Mouse (Mus musculus): Measurements from ENCODE around the gene Ak4.
"Not testable (repeated sequence)": the region's sequence is repeated elsewhere in the genome, so short reads cannot be mapped to it uniquely, and the experiment has no call there.

Gene Ak4

GRCm38 (mm10) chr4:101419151-101419910, at the start of gene Ak4:
Gene Ak4, plus strand, starts transcription at chr4:101419277.
- DNase-seq (ENCODE audit: low read depth, low spot score): peak; percentile 28

GRCm38 (mm10) chr4:101369738-101370275, 49.3 kb upstream of the Ak4 start:
- DNase-seq (ENCODE audit: low read depth, low spot score): peak; percentile 61

GRCm38 (mm10) chr4:101372283-101372682, 46.8 kb upstream of the Ak4 start:
- no peak for DNase-seq (ENCODE audit: low read depth, low spot score)

GRCm38 (mm10) chr4:101372751-101373150, 46.3 kb upstream of the Ak4 start:
- no peak for DNase-seq (ENCODE audit: low read depth, low spot score)

- DNase-seq (ENCODE audit: low read depth, low spot score): no peak
These were observed 45.0 kb upstream of the Ak4 start for GRCm38 (mm10) chr4:101374104-101374503.

GRCm38 (mm10) chr4:101376835-101377234, 42.2 kb upstream of the Ak4 start:
- DNase-seq (ENCODE audit: low read depth, low spot score): no peak

GRCm38 (mm10) chr4:101378241-101378640, 40.8 kb upstream of the Ak4 start:
- no peak for DNase-seq (ENCODE audit: low read depth, low spot score)

- no peak for DNase-seq (ENCODE audit: low read depth, low spot score)
These were observed 40.3 kb upstream of the Ak4 start for GRCm38 (mm10) chr4:101378778-101379177.

GRCm38 (mm10) chr4:101385002-101385401, 34.1 kb upstream of the Ak4 start:
- peak; percentile 27 for DNase-seq (ENCODE audit: low read depth, low spot score)

- DNase-seq (ENCODE audit: low read depth, low spot score): no peak
These were observed 30.8 kb upstream of the Ak4 start for GRCm38 (mm10) chr4:101388246-101388645.

- not testable (repeated sequence) for DNase-seq (ENCODE audit: low read depth, low spot score)
These were observed 30.4 kb upstream of the Ak4 start for GRCm38 (mm10) chr4:101388656-101389055.

- peak; percentile 55 for DNase-seq (ENCODE audit: low read depth, low spot score)
These were observed 26.8 kb upstream of the Ak4 start for GRCm38 (mm10) chr4:101392229-101392628.

- DNase-seq (ENCODE audit: low read depth, low spot score): no peak
These were observed 25.8 kb upstream of the Ak4 start for GRCm38 (mm10) chr4:101393292-101393711.

- no peak for DNase-seq (ENCODE audit: low read depth, low spot score)
These were observed 24.0 kb upstream of the Ak4 start for GRCm38 (mm10) chr4:101395021-101395533.

- DNase-seq (ENCODE audit: low read depth, low spot score): no peak
These were observed 19.0 kb upstream of the Ak4 start for GRCm38 (mm10) chr4:101400025-101400594.

GRCm38 (mm10) chr4:101401945-101402344, 17.1 kb upstream of the Ak4 start:
- DNase-seq (ENCODE audit: low read depth, low spot score): no peak

GRCm38 (mm10) chr4:101404863-101405262, 14.2 kb upstream of the Ak4 start:
- DNase-seq (ENCODE audit: low read depth, low spot score): peak; percentile 57

- DNase-seq (ENCODE audit: low read depth, low spot score): no peak
These were observed 12.5 kb upstream of the Ak4 start for GRCm38 (mm10) chr4:101406411-101407196.

GRCm38 (mm10) chr4:101416966-101417365, 2.1 kb upstream of the Ak4 start:
- DNase-seq (ENCODE audit: low read depth, low spot score): no peak

- DNase-seq (ENCODE audit: low read depth, low spot score): no peak
These were observed 1.1 kb downstream of the Ak4 start for GRCm38 (mm10) chr4:101419911-101420880.

GRCm38 (mm10) chr4:101422996-101423395, 3.9 kb downstream of the Ak4 start:
- no peak for DNase-seq (ENCODE audit: low read depth, low spot score)

All from 3T3-L1 (cell line).